Mouse (Mus musculus) limb, embryonic 12.5 days (tissue): ENCODE data around the gene Arid3b. TPM values are rescaled to one million over a fixed set of nuclear protein-coding genes. Genes with fewer than 3 reads are reported as not detected.

ENCODE experiments used
- ATAC-seq: fragments of 200-750 bp; cut with Nextera tagmentation; 2 replicates; pipeline ENCODE4 v1.8.0; 2017; ENCODE audit warnings: low read depth, moderate TSS enrichment; ENCODE audit not compliant: insufficient number of reproducible peaks, insufficient read depth, low FRiP score, low TSS enrichment
- H3K27ac ChIP-seq: fragments of 300-500 bp; sonication (generic); 2 replicates; pipeline ENCODE4 v1.5.1; 2016; ENCODE audit warnings: mild to moderate bottlenecking, moderate library complexity
- H3K27me3 ChIP-seq: fragments of 300-500 bp; sonication (generic); 2 replicates; pipeline ENCODE4 v1.6.1; 2016; ENCODE audit warnings: mild to moderate bottlenecking, moderate library complexity
- H3K36me3 ChIP-seq: fragments of 300-500 bp; sonication (generic); 2 replicates; pipeline ENCODE4 v1.6.1; 2016; ENCODE audit warnings: mild to moderate bottlenecking, moderate library complexity
- H3K4me1 ChIP-seq: fragments of 300-500 bp; sonication (generic); replicated peaks from 2 replicates; pipeline ENCODE4 v1.6.1; 2016
- H3K4me2 ChIP-seq: fragments of 300-500 bp; sonication (generic); 2 replicates; pipeline ENCODE4 v1.6.1; 2016; ENCODE audit warnings: mild to moderate bottlenecking, moderate library complexity
- H3K4me3 ChIP-seq: fragments of 300-500 bp; sonication (generic); replicated peaks from 2 replicates; pipeline ENCODE4 v1.5.1; 2016; ENCODE audit warnings: mild to moderate bottlenecking
- H3K9ac ChIP-seq: fragments of 300-500 bp; sonication (generic); replicated peaks from 2 replicates; pipeline ENCODE4 v1.6.1; 2016; ENCODE audit warnings: mild to moderate bottlenecking, moderate library complexity
- H3K9me3 ChIP-seq: fragments of 300-500 bp; sonication (generic); 2 replicates; pipeline ENCODE4 v1.6.1; 2016; ENCODE audit warnings: mild to moderate bottlenecking, moderate library complexity
- WGBS: fragments of 180-500 bp; shearing (Covaris S2); methylation state at CpG from one replicate; pipeline ENCODE4 v1.1.7; 2016; 5-methylcytosine and 5-hydroxymethylcytosine counted together
- polyA plus RNA-seq: library from polyadenylated mRNA; unstranded; fragments of >200 nt; fragmentation: Nextera tagmentation; extraction: Ambion mirVana; gene quantifications from 2 replicates; pipeline ENCODE4 v1.2.1, GENCODE M21; 2016

Arid3b gene
- polyA plus RNA-seq, 1 experiment from 2014 or later = 19.0 TPM

- Histone ChIP-seq H3K9me3 (no peaks in the 10 kb centered on the region), H3K27ac (no peak overlapping the region), H3K4me2 (peak overlapping the region; percentile 46), H3K9ac (no peak overlapping the region), H3K4me1 (peaks cover 57% of the 10 kb centered on the region), H3K4me3 (no peak overlapping the region), H3K27me3 (peaks cover 3% of the 10 kb centered on the region; the same call in 1 of the 2 replicates), H3K36me3 (peaks cover 8% of the 10 kb centered on the region; the same call in 1 of the 2 replicates)
- WGBS = 33% methylated on average over 6 of the region's 6 CpGs
- no peak for ATAC-seq
These were observed 6.6 kb downstream of the Arid3b start for GRCm38 (mm10) chr9:57829812-57830557.

- Histone ChIP-seq H3K4me3 (no peak overlapping the region), H3K9me3 (no peaks in the 10 kb centered on the region), H3K36me3 (no peaks in the 10 kb centered on the region), H3K4me2 (no peak overlapping the region), H3K4me1 (peaks cover 29% of the 10 kb centered on the region), H3K27me3 (no peaks in the 10 kb centered on the region; the same call in 1 of the 2 replicates), H3K9ac (no peak overlapping the region), H3K27ac (no peak overlapping the region)
- ATAC-seq = no peak
- 82% methylated on average over 1 of the region's 1 CpGs for WGBS
These were observed 13.2 kb downstream of the Arid3b start for GRCm38 (mm10) chr9:57823397-57823796.

- H3K4me3 ChIP-seq = no peak overlapping the region
- WGBS = 82% methylated on average over 13 of the region's 13 CpGs
These were observed 13.8 kb downstream of the Arid3b start for GRCm38 (mm10) chr9:57822812-57823211.

GRCm38 (mm10) chr9:57820186-57821080, 16.2 kb downstream of the Arid3b start:
- peak overlapping the region; percentile 12; the same call in 1 of the 2 replicates for H3K27ac ChIP-seq
- no peaks in the 10 kb centered on the region for H3K27me3 ChIP-seq
- no peak overlapping the region for H3K4me3 ChIP-seq
- no peaks in the 10 kb centered on the region for H3K9me3 ChIP-seq
- peaks cover 54% of the 10 kb centered on the region for H3K4me1 ChIP-seq
- 29% methylated on average over 16 of the region's 16 CpGs for WGBS
- no peak overlapping the region for H3K4me2 ChIP-seq
- H3K9ac ChIP-seq = peak overlapping the region; percentile 23; the same call in 1 of the 2 replicates
- ATAC-seq = no peak
- H3K36me3 ChIP-seq = no peaks in the 10 kb centered on the region

More at GRCm38 (mm10) chr9:57822812-57823211, 13.8 kb downstream of the Arid3b start:
- Histone ChIP-seq H3K27me3 (no peaks in the 10 kb centered on the region), H3K4me2 (no peak overlapping the region), H3K4me1 (peaks cover 33% of the 10 kb centered on the region), H3K36me3 (no peaks in the 10 kb centered on the region), H3K9ac (no peak overlapping the region), H3K9me3 (no peaks in the 10 kb centered on the region), H3K27ac (no peak overlapping the region)
- no peak for ATAC-seq

- Histone ChIP-seq H3K4me1 (peaks cover 86% of the 10 kb centered on the region), H3K9me3 (no peaks in the 10 kb centered on the region), H3K27ac (peak overlapping the region; percentile 70; the same call in 1 of the 2 replicates), H3K4me3 (no peak overlapping the region), H3K9ac (no peak overlapping the region), H3K27me3 (no peaks in the 10 kb centered on the region), H3K4me2 (peak overlapping the region; percentile 31), H3K36me3 (no peaks in the 10 kb centered on the region)
- WGBS = 5% methylated on average over 6 of the region's 6 CpGs
- no peak for ATAC-seq
These were observed 19.3 kb downstream of the Arid3b start for GRCm38 (mm10) chr9:57817220-57817667.

- no peaks in the 10 kb centered on the region for H3K36me3 ChIP-seq
- 6% methylated on average over 3 of the region's 3 CpGs for WGBS
- no peak overlapping the region for H3K4me3 ChIP-seq
- H3K9me3 ChIP-seq = no peaks in the 10 kb centered on the region
- no peak overlapping the region for H3K9ac ChIP-seq
- H3K4me1 ChIP-seq = peaks cover 90% of the 10 kb centered on the region
- no peak for ATAC-seq
- H3K27me3 ChIP-seq = no peaks in the 10 kb centered on the region
- no peak overlapping the region; the same call in 1 of the 2 replicates for H3K4me2 ChIP-seq
- 0 out of 2 replicates have a peak overlapping the region, but pooled peaks have one; percentile 54 for H3K27ac ChIP-seq
These were observed 21.7 kb downstream of the Arid3b start for GRCm38 (mm10) chr9:57814866-57815265.

GRCm38 (mm10) chr9:57814014-57814413, 22.6 kb downstream of the Arid3b start:
- H3K4me1 ChIP-seq = peaks cover 95% of the 10 kb centered on the region

GRCm38 (mm10) chr9:57811793-57812733, 24.5 kb downstream of the Arid3b start:
- Histone ChIP-seq H3K9ac (no peak overlapping the region), H3K27me3 (no peaks in the 10 kb centered on the region), H3K4me3 (no peak overlapping the region), H3K4me2 (peak overlapping the region; percentile 29), H3K27ac (peak overlapping the region; percentile 35; the same call in 1 of the 2 replicates), H3K9me3 (no peaks in the 10 kb centered on the region), H3K36me3 (no peaks in the 10 kb centered on the region), H3K4me1 (peaks cover 97% of the 10 kb centered on the region)
- no peak for ATAC-seq
- 16% methylated on average over 8 of the region's 8 CpGs for WGBS

More at GRCm38 (mm10) chr9:57814014-57814413, 22.6 kb downstream of the Arid3b start:
- Histone ChIP-seq H3K9me3 (no peaks in the 10 kb centered on the region), H3K27me3 (no peaks in the 10 kb centered on the region), H3K36me3 (no peaks in the 10 kb centered on the region), H3K4me2 (no peak overlapping the region), H3K9ac (no peak overlapping the region), H3K4me3 (no peak overlapping the region), H3K27ac (no peak overlapping the region; the same call in 1 of the 2 replicates)
- ATAC-seq = no peak
- 13% methylated on average over 1 of the region's 1 CpGs for WGBS

- WGBS = 84% methylated on average over 3 of the region's 3 CpGs
- Histone ChIP-seq H3K27ac (no peak overlapping the region), H3K9ac (no peak overlapping the region), H3K9me3 (no peaks in the 10 kb centered on the region), H3K27me3 (0 out of 2 replicates have a peak, but pooled peaks cover 3% of the 10 kb centered on the region), H3K4me2 (no peak overlapping the region), H3K36me3 (no peaks in the 10 kb centered on the region), H3K4me1 (peaks cover 97% of the 10 kb centered on the region), H3K4me3 (no peak overlapping the region)
- no peak for ATAC-seq
These were observed 25.9 kb downstream of the Arid3b start for GRCm38 (mm10) chr9:57810691-57811090.

GRCm38 (mm10) chr9:57808771-57809310, 27.8 kb downstream of the Arid3b start:
- WGBS = 23% methylated on average over 5 of the region's 5 CpGs
- Histone ChIP-seq H3K4me1 (peaks cover 88% of the 10 kb centered on the region), H3K27me3 (peaks cover 3% of the 10 kb centered on the region; the same call in 1 of the 2 replicates), H3K36me3 (no peaks in the 10 kb centered on the region), H3K9ac (0 out of 2 replicates have a peak overlapping the region, but pooled peaks have one; percentile 8), H3K4me2 (peak overlapping the region; percentile 15; the same call in 1 of the 2 replicates), H3K9me3 (no peaks in the 10 kb centered on the region), H3K27ac (peak overlapping the region; percentile 56; the same call in 1 of the 2 replicates), H3K4me3 (no peak overlapping the region)
- ATAC-seq = no peak
